Mouse (Mus musculus): ENCODE measurements around the gene Maml2. TPM values are rescaled to one million over a fixed set of nuclear protein-coding genes. Genes with fewer than 3 reads are reported as not detected.

The Maml2 gene
- 19.7 TPM for polyA plus RNA-seq (2017; shearing (Covaris generic))

GRCm38 (mm10) chr9:13297668-13298512 is at the start of gene Maml2:
TSS of gene Maml2 (plus strand) at chr9:13297957.

DNA sequence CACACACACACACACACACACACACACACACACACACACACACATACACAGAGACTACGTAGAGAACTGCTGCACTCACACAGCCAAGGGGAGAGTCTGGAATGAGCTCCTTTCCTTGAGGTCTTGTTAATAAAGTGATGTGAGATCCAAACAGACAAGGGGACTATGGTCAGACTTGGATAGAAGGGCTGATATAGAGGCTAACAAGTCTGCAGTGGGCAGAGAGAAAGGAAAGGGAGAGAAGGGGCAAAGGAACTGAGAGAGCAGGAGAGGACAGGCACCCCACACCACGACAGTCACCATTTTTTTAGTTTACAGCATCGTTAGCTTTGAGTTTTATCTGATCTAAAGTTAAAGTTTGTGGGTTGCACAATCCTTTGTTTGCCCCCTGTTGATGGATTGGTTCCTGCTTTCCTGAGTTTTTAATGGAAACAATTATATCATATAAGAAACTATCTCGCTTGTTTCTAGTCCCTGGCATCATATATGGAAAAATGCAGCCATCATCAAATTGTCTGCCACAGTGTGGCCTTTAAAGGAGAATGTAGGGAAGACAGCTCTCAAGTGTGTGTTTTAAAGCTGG is 149.0 kb downstream of the Maml2 start, which contains the start of gene Gm17571:
Gene Gm17571, minus strand, starts transcription at position 51 of the 583 bp plus-strand sequence.

DNA sequence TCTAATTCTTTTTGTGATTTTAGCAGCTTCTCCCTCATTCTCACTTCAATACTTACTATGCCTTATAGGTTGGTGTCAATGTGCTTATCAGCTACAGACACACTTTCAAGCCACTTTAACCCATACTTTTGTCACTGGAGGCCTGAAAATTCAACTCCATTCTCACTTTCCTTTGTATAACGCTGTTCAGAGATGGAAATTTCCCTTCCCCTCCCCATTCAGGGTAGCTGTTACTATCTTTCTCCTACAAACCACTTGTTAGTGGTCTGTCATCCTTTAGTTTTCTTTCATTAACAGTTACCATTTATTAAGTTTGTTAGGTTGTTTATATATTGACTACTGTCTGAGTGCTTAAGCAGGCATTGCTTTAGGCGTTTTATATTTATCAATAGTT is 450.6 kb downstream of the Maml2 start, which contains the start of gene Mtmr2:
Gene Mtmr2, plus strand, starts transcription at position 7 of the 394 bp plus-strand sequence.

Other genes with a start within 250 kb of the Maml2 start
- 1.5 TPM for gene Jrkl, start 52.1 kb upstream of the Maml2 start, polyA plus RNA-seq (2017; shearing (Covaris generic))
- 36.4 TPM for gene Ccdc82, start 51.0 kb upstream of the Maml2 start, polyA plus RNA-seq (2017; shearing (Covaris generic))
- not detected for gene Gm17571, start 148.8 kb downstream of the Maml2 start, polyA plus RNA-seq (2017; shearing (Covaris generic))